Mouse (Mus musculus): ENCODE results near the gene Amd1. TPM values are rescaled to one million over a fixed set of nuclear protein-coding genes. Genes with fewer than 3 reads are reported as not detected.

Amd1 gene
- total RNA-seq, 2 experiments from 2014 or later = 67.2 to 80.9 TPM

- DNase-seq (ENCODE audit: extremely low spot score in 1 of 2, low spot score in 1 of 2) = peak; percentile 92 to 93
Measured at GRCm38 (mm10) chr10:40257414-40258255, 44.4 kb downstream of the Amd1 start, which contains the start of gene Gtf3c6. Gene Gtf3c6 (minus strand): TSS chr10:40258108.

DNA sequence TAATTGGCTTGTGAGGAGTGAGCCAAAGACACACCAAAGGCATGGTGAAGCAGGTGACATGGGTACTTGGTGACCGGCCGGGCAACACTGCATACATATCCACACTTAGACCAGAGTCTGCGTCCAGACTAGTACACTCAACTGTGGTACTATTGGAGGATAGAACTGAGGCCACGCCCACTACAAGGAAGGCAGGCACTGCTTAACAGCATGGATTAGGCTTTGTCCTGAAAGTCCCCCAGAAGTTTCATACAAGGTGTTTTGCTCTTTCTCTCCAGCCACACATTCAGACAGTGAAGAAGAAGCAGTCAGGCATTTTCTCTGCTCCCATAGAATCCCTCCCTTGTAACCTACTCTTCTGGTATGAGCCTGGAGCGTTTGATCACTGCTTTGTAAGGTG is 45.3 kb downstream of the Amd1 start:
- no peak for DNase-seq (ENCODE audit: extremely low spot score in 1 of 2, low spot score in 1 of 2)

DNA sequence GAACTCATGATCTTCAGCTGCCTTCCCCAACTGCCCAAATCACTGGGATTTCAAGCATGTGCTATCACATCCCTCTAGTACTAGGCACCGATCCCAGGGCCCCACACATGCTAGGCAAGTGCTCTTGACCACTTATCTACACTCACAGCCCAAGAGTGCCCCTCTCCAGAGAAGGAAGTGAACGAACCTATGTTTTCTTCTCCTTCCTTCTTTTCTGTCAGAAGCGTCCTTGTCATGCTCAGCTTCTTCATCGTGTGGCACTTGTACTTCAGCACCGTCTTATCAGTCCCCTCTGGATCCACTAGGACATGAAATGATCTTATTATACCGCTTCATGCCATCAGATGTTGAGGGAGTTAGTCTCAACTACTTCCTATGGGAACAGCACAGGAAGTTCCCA is 51.0 kb downstream of the Amd1 start:
- DNase-seq (ENCODE audit: extremely low spot score in 1 of 2, low spot score in 1 of 2) = no peak

- DNase-seq (ENCODE audit: extremely low spot score in 1 of 2, low spot score in 1 of 2) = no peak
Measured at GRCm38 (mm10) chr10:40249625-40250024, 52.4 kb downstream of the Amd1 start.

- DNase-seq (ENCODE audit: extremely low spot score in 1 of 2, low spot score in 1 of 2) = no peak
Measured at GRCm38 (mm10) chr10:40247166-40247716, 54.7 kb downstream of the Amd1 start.

- DNase-seq (ENCODE audit: extremely low spot score in 1 of 2, low spot score in 1 of 2) = peak; percentile 58 to 71
Measured at GRCm38 (mm10) chr10:40246374-40247165, 55.4 kb downstream of the Amd1 start, which contains the start of gene Rpf2. Gene Rpf2 (minus strand): TSS chr10:40247036.

DNA sequence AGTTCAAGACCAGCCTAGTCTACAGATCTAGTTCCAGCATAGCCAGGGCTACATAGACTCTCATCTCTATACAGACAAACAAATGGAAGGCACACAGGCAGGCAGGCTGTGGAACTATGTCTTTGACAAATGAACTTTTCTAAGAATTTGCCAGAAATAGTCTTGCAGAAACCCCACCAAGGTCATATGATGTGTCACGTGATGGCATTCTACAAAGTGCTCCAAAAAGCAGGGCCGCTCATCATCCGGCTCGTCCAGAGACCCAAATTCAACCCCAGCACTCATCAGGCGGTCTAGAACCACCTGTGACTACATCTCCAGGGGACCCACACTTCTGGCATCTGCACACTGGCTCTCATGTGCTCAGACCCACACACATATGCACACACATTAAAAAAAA is 64.2 kb downstream of the Amd1 start:
- DNase-seq (ENCODE audit: extremely low spot score in 1 of 2, low spot score in 1 of 2) = no peak

Other genes starting within 250 kb of the Amd1 start
- gene Slc16a10, start 159.9 kb downstream of the Amd1 start, total RNA-seq (2021) = 1 to 10 TPM; 2.9 to 3.1 TPM
- gene Rpf2, start 55.1 kb downstream of the Amd1 start, total RNA-seq (2021) = 10 to 100 TPM; 22.2 TPM
- gene Gtf3c6, start 44.1 kb downstream of the Amd1 start, total RNA-seq (2021) = 10 to 100 TPM; 25.1 to 25.5 TPM
- 10 to 100 TPM; 30.3 to 31.5 TPM for gene Cdk19, start 37.4 kb upstream of the Amd1 start, total RNA-seq (2021)

All from layer of hippocampus, postnatal 25 days (tissue).